Mouse (Mus musculus) adrenal gland, adult 2 months (tissue): ENCODE measurements around the gene Schip1. TPM values are rescaled to one million over a fixed set of nuclear protein-coding genes. Genes with fewer than 3 reads are reported as not detected.
"Not testable (repeated sequence)": the region's sequence is repeated elsewhere in the genome, so short reads cannot be mapped to it uniquely, and the experiment has no call there.

Experiments
- DNase-seq: peaks from one replicate; pipeline ENCODE4 v3.0.0; 2021
- long read RNA-seq: library from polyadenylated mRNA; stranded (forward); transcript quantifications from one replicate; pipeline ENCODE4 v2.0.0, GENCODE M21; 2021
- polyA plus RNA-seq: library from polyadenylated mRNA; depleted of rRNA; stranded (reverse); fragments of >200 nt; gene quantifications from 2 replicates; pipeline ENCODE4 v1.2.3, GENCODE M21; 2012; rRNA removed
- total RNA-seq, 2 experiments: library from RNA; stranded (reverse); gene quantifications; 2 replicates each; pipeline ENCODE4 v1.2.3; 2021

The Schip1 gene
- total RNA-seq (10 to 100 TPM in 1 of 2 experiments, 1 to 10 TPM in 1; 7.2 to 10.5 TPM), polyA plus RNA-seq (3.8 and 5.1 TPM in 2 replicates)
- long read RNA-seq, partial matches to known transcripts: 0 of 6 reads
- long read RNA-seq, other reads (novel, unspliced or antisense): 2 of 6 reads

- DNase-seq: peak; percentile 35
Measured at GRCm38 (mm10) chr3:68064731-68065130, at the start of gene Schip1. Gene Schip1, plus strand, starts transcription at chr3:68064802.

DNA sequence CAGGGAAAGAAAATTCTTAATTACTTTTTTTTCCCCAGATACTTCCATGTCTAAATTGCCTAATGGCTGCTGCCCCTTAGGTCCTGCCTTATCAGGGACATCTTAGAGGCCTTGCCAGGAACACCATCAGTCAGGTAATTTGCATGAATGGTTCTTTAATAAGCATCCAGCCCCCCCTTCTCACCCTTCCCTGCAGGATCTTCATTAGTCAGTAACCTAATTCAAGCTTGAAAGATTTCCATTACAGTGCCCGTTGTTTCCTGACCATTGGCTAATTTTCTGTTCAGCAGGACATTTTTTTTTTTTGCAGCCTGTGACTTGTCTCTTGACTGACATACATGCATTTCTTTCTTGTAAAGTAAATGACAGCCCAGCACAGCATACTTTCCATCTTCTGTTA, 48.8 kb upstream of the Schip1 start:
- no peak for DNase-seq

GRCm38 (mm10) chr3:68019401-68019800, 45.2 kb upstream of the Schip1 start:
- DNase-seq: no peak

GRCm38 (mm10) chr3:68036097-68036496, 28.5 kb upstream of the Schip1 start:
- DNase-seq: no peak

- no peak for DNase-seq
Measured at GRCm38 (mm10) chr3:68042951-68043350, 21.7 kb upstream of the Schip1 start.

GRCm38 (mm10) chr3:68045475-68046416, 18.9 kb upstream of the Schip1 start:
- no peak for DNase-seq

DNA sequence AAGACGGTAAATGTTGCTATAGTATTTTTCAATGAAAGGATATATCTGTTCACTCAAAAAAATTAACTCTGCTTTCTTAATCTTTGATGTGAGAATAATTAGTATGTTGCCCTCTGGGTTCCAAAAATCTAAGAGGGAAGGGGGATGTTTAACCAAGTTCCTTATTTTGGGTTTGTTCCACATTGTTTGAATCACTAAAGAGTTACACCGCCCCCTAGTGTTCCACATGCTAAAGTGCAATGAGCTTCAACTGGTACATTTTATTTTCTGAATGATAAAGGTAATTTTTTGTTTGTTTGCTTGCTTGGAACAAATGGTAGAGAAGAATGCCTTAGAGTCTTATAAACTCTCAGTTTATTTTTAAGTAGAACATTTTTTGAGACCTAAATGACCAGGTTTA, 11.1 kb upstream of the Schip1 start:
- no peak for DNase-seq

DNA sequence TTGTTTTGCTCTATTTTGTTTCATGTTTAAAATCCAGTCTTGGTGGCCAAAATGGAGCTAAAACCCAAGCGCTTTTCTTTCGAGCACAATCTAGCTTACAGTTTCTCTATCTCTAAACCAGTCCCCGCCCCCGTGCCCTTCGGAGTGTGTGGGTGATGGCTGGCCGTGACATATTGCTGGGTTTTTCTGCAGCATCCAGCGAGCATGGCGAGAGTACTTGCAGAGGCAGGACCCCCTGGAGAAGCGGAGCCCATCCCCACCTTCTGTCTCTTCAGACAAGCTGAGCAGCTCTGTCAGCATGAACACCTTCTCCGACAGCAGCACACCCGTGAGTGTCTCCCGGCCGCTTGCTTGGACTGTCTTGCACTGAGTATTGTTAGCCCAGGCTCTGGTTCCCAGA, 9.5 kb upstream of the Schip1 start:
- DNase-seq: peak; percentile 5

DNA sequence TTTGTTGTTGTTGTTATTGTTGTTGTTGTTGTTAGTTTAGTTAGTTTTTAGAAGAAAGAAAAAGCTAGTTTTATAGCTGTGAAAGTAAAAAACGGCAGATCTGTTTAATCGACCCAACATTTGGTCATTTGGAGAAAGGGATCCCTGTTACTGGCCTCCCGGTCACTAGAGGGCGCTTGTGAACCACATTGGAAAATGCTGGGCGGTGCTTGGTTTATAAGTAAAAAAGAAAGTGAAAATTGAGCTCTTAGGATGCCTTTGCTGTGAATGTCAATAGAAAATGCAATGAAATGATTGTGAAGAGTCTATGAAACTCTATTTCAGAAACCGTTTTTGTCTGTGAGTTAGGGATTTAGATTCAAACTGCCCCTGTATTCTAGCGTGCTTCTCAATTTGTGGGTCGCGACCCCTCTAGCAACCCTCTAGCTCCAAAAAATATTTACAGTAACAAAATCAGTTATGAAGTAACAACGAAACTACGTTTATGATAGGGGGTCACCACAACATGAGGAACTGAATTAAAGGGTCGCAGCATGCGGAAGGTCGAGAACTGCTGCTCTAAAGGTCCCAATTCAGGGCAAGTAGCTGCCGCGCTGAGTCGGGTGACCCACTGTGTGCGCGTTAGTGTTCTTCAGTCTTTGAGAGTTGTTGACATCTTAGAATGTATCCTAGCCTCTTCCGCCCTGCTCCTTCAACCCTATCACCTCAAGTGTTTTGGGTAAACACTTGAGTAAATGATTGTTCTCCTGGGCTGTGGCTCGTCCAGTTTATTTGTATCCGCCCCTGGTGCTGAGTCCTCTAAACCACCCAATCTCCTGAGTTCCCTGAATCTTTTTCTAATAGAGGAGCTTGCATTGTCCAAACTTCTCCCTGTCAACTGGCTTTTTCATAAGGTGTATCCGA, 8.0 kb upstream of the Schip1 start:
- peak; percentile 62 for DNase-seq

GRCm38 (mm10) chr3:68059162-68059800, 5.3 kb upstream of the Schip1 start:
- DNase-seq: no peak

GRCm38 (mm10) chr3:68071395-68072386, 7.1 kb downstream of the Schip1 start:
- no peak for DNase-seq

GRCm38 (mm10) chr3:68077406-68077805, 12.8 kb downstream of the Schip1 start:
- no peak for DNase-seq

- no peak for DNase-seq
Measured at GRCm38 (mm10) chr3:68085024-68085423, 20.4 kb downstream of the Schip1 start.

GRCm38 (mm10) chr3:68092108-68092507, 27.5 kb downstream of the Schip1 start:
- DNase-seq: no peak

- DNase-seq: no peak
Measured at GRCm38 (mm10) chr3:68096724-68097431, 32.3 kb downstream of the Schip1 start.

GRCm38 (mm10) chr3:68099561-68099960, 35.0 kb downstream of the Schip1 start:
- DNase-seq: not testable (repeated sequence)

- DNase-seq: no peak
Measured at GRCm38 (mm10) chr3:68101343-68101742, 36.7 kb downstream of the Schip1 start.

DNA sequence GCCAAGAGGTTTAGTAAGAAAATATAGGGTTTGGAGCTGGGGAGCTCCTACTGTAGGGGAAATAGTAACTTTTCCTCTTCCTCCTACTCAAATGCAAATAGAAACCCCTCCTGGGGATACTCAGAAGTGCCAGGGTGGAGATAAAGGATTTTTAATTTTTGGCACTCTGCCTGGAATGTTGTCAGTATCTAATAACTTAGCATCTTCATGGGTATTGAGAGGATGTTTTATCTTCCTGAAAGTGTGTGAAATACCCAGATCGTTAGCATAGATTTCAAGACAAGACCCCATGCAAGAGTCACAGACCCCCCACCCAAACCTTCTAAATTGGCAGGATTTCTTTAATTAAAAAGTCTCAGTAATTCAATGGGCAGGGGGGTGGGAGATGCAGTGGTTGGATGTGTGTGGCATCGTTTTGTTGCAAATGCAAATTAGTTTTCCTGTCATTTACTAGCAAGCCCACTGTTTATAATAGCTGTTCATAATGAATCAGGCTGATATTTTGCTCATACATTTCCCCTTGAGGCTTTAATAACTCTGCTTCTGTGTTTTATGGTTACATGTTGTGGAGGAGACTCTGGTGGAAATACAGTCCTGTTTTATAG, 40.6 kb downstream of the Schip1 start:
- DNase-seq: no peak

DNA sequence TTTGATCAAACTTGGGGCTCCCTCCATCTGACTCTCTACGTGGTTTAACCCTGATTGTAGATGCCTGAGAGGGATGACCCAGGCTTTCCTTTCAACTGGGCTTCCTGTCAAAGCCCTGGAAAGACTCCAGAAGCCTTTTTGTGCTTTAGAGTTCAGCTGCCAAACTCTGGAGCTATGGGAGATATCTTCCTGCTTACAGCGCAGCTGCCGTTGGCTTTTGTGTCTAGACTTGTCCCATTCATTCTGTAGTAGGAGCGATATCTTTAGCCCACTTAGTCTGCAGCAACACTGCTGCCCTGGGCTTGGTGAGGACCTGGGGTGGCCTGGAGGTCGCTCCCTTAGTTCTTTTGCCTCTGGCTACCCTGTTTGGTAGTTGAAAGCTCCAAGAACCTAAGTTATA, 56.7 kb downstream of the Schip1 start:
- DNase-seq: no peak
